Comparison of ENCODE assay signal across 29 mouse cellular contexts in the genomic region with DNA sequence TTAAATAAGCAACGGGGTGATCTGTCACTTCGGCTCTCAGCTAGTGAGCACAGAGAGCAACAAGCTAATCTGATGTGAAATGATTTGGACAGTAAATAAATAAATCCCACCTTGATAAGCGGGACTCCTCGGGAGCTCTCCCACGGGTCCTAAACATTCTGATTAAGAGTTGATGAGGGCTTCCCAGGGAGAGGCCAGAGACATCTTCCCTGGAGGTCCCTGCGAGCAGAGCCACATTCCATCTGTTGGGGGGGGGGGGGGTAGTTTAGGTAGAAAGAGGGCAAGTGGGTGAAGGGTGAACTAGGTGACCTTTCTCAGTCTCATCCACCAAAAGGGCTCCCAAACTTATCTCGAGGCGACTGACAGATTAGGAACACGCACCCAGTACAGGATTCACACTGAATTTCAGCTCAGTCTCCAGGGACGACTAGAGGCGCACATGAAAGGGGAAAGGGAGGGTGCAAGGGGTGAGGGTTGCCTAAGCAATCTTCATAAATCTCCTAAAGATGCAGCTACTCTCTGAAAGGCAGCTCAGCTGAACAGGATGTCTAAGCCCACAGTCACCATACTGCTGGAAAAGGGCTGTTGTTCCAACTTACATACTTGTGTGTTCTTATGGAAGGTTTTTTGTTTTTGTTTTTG.
A peak's percentile ranks its signal among the peaks of the same experiment; 100 is the strongest.
DNase-seq lines count a peak whose midpoint lies in the region; ATAC-seq and TF ChIP-seq lines count a peak whose summit lies in the region.
"Had no signal": no experiment of that assay in that cellular context is flagged by ENCODE, and none has a peak within 500 bp of the region (broad histone marks: within the 10 kb centered on the region; RNA-seq: fewer than 3 reads in every experiment).

No protein-coding gene starts in this region.

- H3K36me3 ChIP-seq in heart, embryonic 10.5 days = no peaks in the 10 kb centered on the region
- H3K36me3 ChIP-seq in heart, embryonic 11.5 days (ENCODE audit: control insufficient read depth, insufficient read depth, low read length) = no peaks in the 10 kb centered on the region
- no peaks in the 10 kb centered on the region for H3K36me3 ChIP-seq in lung, embryonic 14.5 days (ENCODE audit: insufficient read depth)
- no peaks in the 10 kb centered on the region for H3K36me3 ChIP-seq in neural tube, embryonic 12.5 days
- H3K36me3 ChIP-seq: embryonic facial prominence, embryonic 10.5 days; forebrain, embryonic 15.5 days; heart, embryonic 15.5 days; limb, embryonic 13.5 days; liver, embryonic 12.5 days; midbrain, embryonic 13.5 days; stomach, embryonic 15.5 days had no signal

- TF ChIP-seq CTCF in lung, embryonic 14.5 days (IDR thresholded peaks at IDR 0.05; ENCODE audit: low read depth) = no peak

- no peak overlapping the region for H3K4me3 ChIP-seq in heart, embryonic 10.5 days
- no peak overlapping the region for H3K4me3 ChIP-seq in heart, embryonic 11.5 days (ENCODE audit: low read depth, low read length)
- no peak overlapping the region for H3K4me3 ChIP-seq in lung, embryonic 14.5 days (ENCODE audit: low read depth, low read length)
- H3K4me3 ChIP-seq in neural tube, embryonic 12.5 days = no peak overlapping the region
- H3K4me3 ChIP-seq: embryonic facial prominence, embryonic 10.5 days; forebrain, embryonic 15.5 days; heart, embryonic 15.5 days; layer of hippocampus, adult 2 months; limb, embryonic 13.5 days; liver, embryonic 12.5 days; midbrain, embryonic 13.5 days; stomach, embryonic 15.5 days had no signal

- no peak overlapping the region for H3K9ac ChIP-seq in heart, embryonic 11.5 days (ENCODE audit: low read depth, low read length)
- no peak overlapping the region for H3K9ac ChIP-seq in lung, embryonic 14.5 days
- no peak overlapping the region for H3K9ac ChIP-seq in neural tube, embryonic 12.5 days
- H3K9ac ChIP-seq: forebrain, embryonic 15.5 days; heart, embryonic 15.5 days; hindbrain, embryonic 14.5 days; limb, embryonic 13.5 days; liver, embryonic 12.5 days; midbrain, embryonic 13.5 days; stomach, embryonic 15.5 days had no signal

- whole genome bisulfite sequencing in heart, embryonic 10.5 days = 12% methylated on average over 11 of the region's 11 CpGs
- 17% methylated on average over 11 of the region's 11 CpGs for WGBS in heart, embryonic 11.5 days (ENCODE audit: insufficient replicate concordance)
- 16% methylated on average over 11 of the region's 11 CpGs for whole genome bisulfite sequencing in lung, embryonic 14.5 days
- 19% methylated on average over 11 of the region's 11 CpGs for WGBS in neural tube, embryonic 12.5 days

- no peaks in the 10 kb centered on the region for H3K9me3 ChIP-seq in heart, embryonic 10.5 days
- no peaks in the 10 kb centered on the region for H3K9me3 ChIP-seq in heart, embryonic 11.5 days (replicated peaks; ENCODE audit: control insufficient read depth, low read length)
- H3K9me3 ChIP-seq in lung, embryonic 14.5 days (ENCODE audit: low read depth, low read length) = no peaks in the 10 kb centered on the region
- H3K9me3 ChIP-seq in neural tube, embryonic 12.5 days = no peaks in the 10 kb centered on the region
- H3K9me3 ChIP-seq: embryonic facial prominence, embryonic 10.5 days; forebrain, embryonic 15.5 days; heart, embryonic 15.5 days; limb, embryonic 13.5 days; liver, embryonic 12.5 days; midbrain, embryonic 13.5 days; stomach, embryonic 15.5 days had no signal

- DNase-seq in heart, embryonic 10.5 days (ENCODE audit: low spot score) = peak; percentile 52
- DNase-seq in lung, embryonic 14.5 days = peak; percentile 38
- DNase-seq in lung, postnatal 36 days = no peak
- peak; percentile 45 for DNase-seq in embryo, embryonic 10.5 days (ENCODE audit: low spot score)
- DNase-seq in adrenal gland, postnatal 4 days (ENCODE audit: low spot score in 2 of 2) = no peak
- no peak for DNase-seq in cerebellum, adult 8-10 months
- DNase-seq: adrenal gland, postnatal 36 days; cerebellum, adult 11 months; cerebellum, postnatal 14 days; gastrocnemius, postnatal 14 days; heart, adult 18-20 months; heart, postnatal 4 days; kidney, postnatal 14 days; layer of hippocampus, postnatal 36 days; lung, adult 2 months; thymus, postnatal 25 days had no signal

- H3K4me2 ChIP-seq in heart, embryonic 11.5 days = no peak overlapping the region
- H3K4me2 ChIP-seq in lung, embryonic 14.5 days = no peak overlapping the region
- no peak overlapping the region for H3K4me2 ChIP-seq in neural tube, embryonic 12.5 days (replicated peaks)
- H3K4me2 ChIP-seq: forebrain, embryonic 15.5 days; heart, embryonic 15.5 days; hindbrain, embryonic 14.5 days; limb, embryonic 13.5 days; liver, embryonic 12.5 days; midbrain, embryonic 13.5 days; stomach, embryonic 15.5 days had no signal

- H3K27me3 ChIP-seq in heart, embryonic 10.5 days (ENCODE audit: insufficient read depth, poor library complexity, severe bottlenecking) = no peaks in the 10 kb centered on the region
- no peaks in the 10 kb centered on the region for H3K27me3 ChIP-seq in heart, embryonic 11.5 days (ENCODE audit: control insufficient read depth, insufficient read depth, low read length)
- H3K27me3 ChIP-seq in lung, embryonic 14.5 days (ENCODE audit: insufficient read depth, low read length) = no peaks in the 10 kb centered on the region
- no peaks in the 10 kb centered on the region for H3K27me3 ChIP-seq in neural tube, embryonic 12.5 days (replicated peaks)
- H3K27me3 ChIP-seq: forebrain, embryonic 15.5 days; heart, embryonic 15.5 days; liver, embryonic 12.5 days; midbrain, embryonic 13.5 days; stomach, embryonic 15.5 days had no signal

- ATAC-seq in heart, embryonic 11.5 days (replicated peaks; ENCODE audit: insufficient number of reproducible peaks, low FRiP score, low TSS enrichment) = no peak
- peak; percentile 57; the same call in 1 of the 2 replicates for ATAC-seq in lung, embryonic 14.5 days (ENCODE audit: insufficient read depth)
- 0 out of 2 replicates have a peak, but pooled peaks have one; percentile 13 for ATAC-seq in neural tube, embryonic 12.5 days (ENCODE audit: low FRiP score, low read depth)
- ATAC-seq: CD4-positive, CD25-positive, alpha-beta regulatory T cell, adult 4 months; forebrain, embryonic 15.5 days; intestine, embryonic 16.5 days; liver, embryonic 12.5 days; midbrain, embryonic 13.5 days had no signal

- H3K4me1 ChIP-seq in heart, embryonic 10.5 days = peaks cover 12% of the 10 kb centered on the region
- H3K4me1 ChIP-seq in heart, embryonic 11.5 days (ENCODE audit: control insufficient read depth, insufficient read depth, low read length) = no peaks in the 10 kb centered on the region
- peaks cover 13% of the 10 kb centered on the region; the same call in 1 of the 2 replicates for H3K4me1 ChIP-seq in lung, embryonic 14.5 days (ENCODE audit: insufficient read depth)
- peaks cover 13% of the 10 kb centered on the region; the same call in 1 of the 2 replicates for H3K4me1 ChIP-seq in neural tube, embryonic 12.5 days
- H3K4me1 ChIP-seq: forebrain, embryonic 15.5 days; midbrain, embryonic 13.5 days; stomach, embryonic 15.5 days had no signal

- 0 out of 2 replicates have a peak overlapping the region, but pooled peaks have one; percentile 29 for H3K27ac ChIP-seq in heart, embryonic 10.5 days
- H3K27ac ChIP-seq in heart, embryonic 11.5 days (ENCODE audit: low read depth, low read length) = no peak overlapping the region
- H3K27ac ChIP-seq in lung, embryonic 14.5 days (ENCODE audit: low read depth) = no peak overlapping the region
- H3K27ac ChIP-seq in neural tube, embryonic 12.5 days = no peak overlapping the region
- H3K27ac ChIP-seq: embryonic facial prominence, embryonic 10.5 days; forebrain, embryonic 15.5 days; heart, embryonic 15.5 days; hindbrain, embryonic 14.5 days; layer of hippocampus, adult 2 months; limb, embryonic 13.5 days; liver, embryonic 12.5 days; midbrain, embryonic 13.5 days; stomach, embryonic 15.5 days had no signal

Comparison
In these comparisons a context has a peak if more than half of its experiments do, and no peak if none do; other contexts are left out.
1. DNase-seq: peak in heart, embryonic 10.5 days (single experiment), lung, embryonic 14.5 days (single experiment) and embryo, embryonic 10.5 days (single experiment); none in lung, postnatal 36 days (single experiment), adrenal gland, postnatal 4 days (0 of 2) and cerebellum, adult 8-10 months (single experiment).